ENCODE assay signal across 18 mouse cellular contexts in genomic region chr12:34569472-34569871, GRCm38 (mm10).
"Had no signal": no experiment of that assay in that cellular context is flagged by ENCODE, and none has a peak within 500 bp of the region (broad histone marks: within the 10 kb centered on the region; RNA-seq: fewer than 3 reads in every experiment).

No protein-coding gene starts in this region.

- H3K4me2 ChIP-seq: limb, embryonic 12.5 days; limb, embryonic 15.5 days; liver, embryonic 11.5 days; lung, embryonic 14.5 days; neural tube, embryonic 13.5 days; stomach, embryonic 15.5 days had no signal

- DNase-seq: kidney, adult 2 months; kidney, postnatal 25 days; left cerebral cortex, postnatal 4 days; liver, postnatal 0 days; lung, embryonic 14.5 days; right cerebral cortex, postnatal 25 days; spleen, adult 18-20 months; thymus, postnatal 25 days had no signal

- H3K4me3 ChIP-seq: limb, embryonic 12.5 days; limb, embryonic 15.5 days; neural tube, embryonic 13.5 days; stomach, embryonic 15.5 days had no signal

- H3K36me3 ChIP-seq: limb, embryonic 12.5 days; limb, embryonic 15.5 days; neural tube, embryonic 13.5 days; stomach, embryonic 15.5 days had no signal

- H3K27ac ChIP-seq: kidney, postnatal 0 days; limb, embryonic 12.5 days; limb, embryonic 15.5 days; liver, embryonic 14.5 days; macrophage; neural tube, embryonic 13.5 days; stomach, embryonic 15.5 days had no signal

- H3K4me1 ChIP-seq: limb, embryonic 12.5 days; limb, embryonic 15.5 days; stomach, embryonic 15.5 days had no signal

- H3K9ac ChIP-seq: limb, embryonic 12.5 days; limb, embryonic 15.5 days; liver, embryonic 14.5 days; liver, postnatal 0 days; lung, embryonic 14.5 days; neural tube, embryonic 13.5 days; stomach, embryonic 15.5 days had no signal

- ATAC-seq: intestine, postnatal 0 days; liver, postnatal 0 days; lung, postnatal 0 days had no signal

- H3K9me3 ChIP-seq: limb, embryonic 12.5 days; limb, embryonic 15.5 days; neural tube, embryonic 13.5 days; stomach, embryonic 15.5 days had no signal

- H3K27me3 ChIP-seq: limb, embryonic 12.5 days; limb, embryonic 15.5 days; neural tube, embryonic 13.5 days; stomach, embryonic 15.5 days had no signal
